In the genomic region with DNA sequence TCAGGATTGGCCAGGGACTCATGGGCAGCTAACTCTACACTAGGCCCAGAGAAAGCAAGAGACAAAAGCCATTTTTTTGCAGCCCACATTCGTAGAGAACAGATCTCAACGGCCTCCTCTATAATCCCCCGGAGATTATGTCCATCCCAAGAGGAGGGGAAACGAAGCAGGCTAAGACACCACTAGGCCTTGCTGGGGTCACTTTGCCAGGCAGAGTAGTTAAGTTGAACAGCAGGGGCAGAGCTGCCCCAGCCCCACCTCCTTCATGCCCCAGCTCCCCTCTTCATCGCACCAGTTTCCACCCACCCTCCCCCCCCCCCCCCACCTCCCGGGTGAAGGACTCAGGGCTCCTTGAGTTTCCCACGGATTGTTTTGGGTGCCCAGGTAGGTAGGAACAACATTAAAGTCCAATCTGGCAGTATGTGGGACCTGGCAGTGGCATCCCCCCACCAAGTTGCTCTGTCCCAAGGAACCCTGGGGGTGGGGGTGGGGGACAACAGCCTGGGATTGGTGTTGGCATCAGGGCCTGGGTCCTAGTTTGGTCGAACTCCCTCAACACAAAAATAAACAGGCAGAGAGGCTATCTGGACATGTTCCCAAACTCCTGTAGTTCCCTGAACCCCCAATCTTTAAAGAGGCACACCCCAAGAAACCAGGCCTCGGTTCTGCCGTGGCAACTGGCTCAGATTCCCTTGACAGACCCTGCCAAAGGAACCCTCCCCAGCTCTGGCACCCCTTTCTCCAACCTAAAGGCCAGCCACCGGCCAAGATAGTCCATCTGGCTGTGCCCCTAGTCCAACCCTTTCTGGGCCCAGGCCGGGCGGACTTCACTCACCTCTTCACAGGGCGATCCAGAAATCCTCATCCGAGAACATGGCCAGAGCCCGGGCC, we compare ENCODE assay signal across 8 mouse cellular contexts. TPM values are rescaled to one million over a fixed set of nuclear protein-coding genes. Genes with fewer than 3 reads are reported as not detected.
DNase-seq lines count a peak whose midpoint lies in the region; ATAC-seq and TF ChIP-seq lines count a peak whose summit lies in the region.
"Had no signal": no experiment of that assay in that cellular context is flagged by ENCODE, and none has a peak within 500 bp of the region (broad histone marks: within the 10 kb centered on the region; RNA-seq: fewer than 3 reads in every experiment).

No protein-coding gene starts in this region.

- WGBS in hindbrain, embryonic 11.5 days = under 1% methylated on average over 15 of the region's 16 CpGs
- WGBS in limb, embryonic 13.5 days = under 1% methylated on average over 15 of the region's 16 CpGs
- WGBS in midbrain, postnatal 0 days = under 1% methylated on average over 16 of the region's 16 CpGs

- DNase-seq in MN1 (ENCODE audit: low spot score) = peak; percentile 63
- peak; percentile 40 for DNase-seq in hindbrain, embryonic 11.5 days (ENCODE audit: low spot score)
- DNase-seq in midbrain, postnatal 0 days (ENCODE audit: low spot score) = peak; percentile 25
- no peak for DNase-seq in c-Kit-positive CD71-positive TER-119-positive erythroid progenitor cells, embryonic 14.5 days (ENCODE audit: low spot score)

- peak; percentile 13; the same call in 1 of the 2 replicates for ATAC-seq in erythroblast, adult 5-6 weeks (replicated peaks; ENCODE audit: low FRiP score, poor library complexity, severe bottlenecking)
- no peak for ATAC-seq in hindbrain, embryonic 11.5 days (ENCODE audit: low FRiP score)
- ATAC-seq in limb, embryonic 13.5 days (ENCODE audit: low FRiP score, low read depth) = no peak
- no peak for ATAC-seq in midbrain, postnatal 0 days (ENCODE audit: low FRiP score)

- H3ac ChIP-seq in C2C12 (ENCODE audit: control insufficient read depth, insufficient read length, low read depth) = peak overlapping the region; percentile 88

- peaks cover 16% of the 10 kb centered on the region for H3K4me1 ChIP-seq in hindbrain, embryonic 11.5 days (replicated peaks; ENCODE audit: control insufficient read depth, insufficient read depth, low read length)
- H3K4me1 ChIP-seq in limb, embryonic 13.5 days = peaks cover 39% of the 10 kb centered on the region
- H3K4me1 ChIP-seq in midbrain, postnatal 0 days (ENCODE audit: insufficient read depth, low read length) = peaks cover 30% of the 10 kb centered on the region

- no peaks in the 10 kb centered on the region for H3K27me3 ChIP-seq in C2C12 (ENCODE audit: control insufficient read depth, insufficient read depth, insufficient read length)
- no peaks in the 10 kb centered on the region for H3K27me3 ChIP-seq in hindbrain, embryonic 11.5 days (ENCODE audit: control insufficient read depth, insufficient read depth, low read length)
- no peaks in the 10 kb centered on the region for H3K27me3 ChIP-seq in limb, embryonic 13.5 days
- no peaks in the 10 kb centered on the region for H3K27me3 ChIP-seq in midbrain, postnatal 0 days (ENCODE audit: insufficient read depth, low read length)

- peak overlapping the region; percentile 99 for H3K4me3 ChIP-seq in C2C12 (ENCODE audit: insufficient read depth, poor library complexity, severe bottlenecking)
- peak overlapping the region; percentile 100 for H3K4me3 ChIP-seq in hindbrain, embryonic 11.5 days (ENCODE audit: low read depth, low read length)
- peak overlapping the region; percentile 98 for H3K4me3 ChIP-seq in limb, embryonic 13.5 days
- H3K4me3 ChIP-seq in midbrain, postnatal 0 days (ENCODE audit: low read depth, low read length) = peak overlapping the region; percentile 99

- peaks cover 60% of the 10 kb centered on the region for H3K79me3 ChIP-seq in C2C12 (ENCODE audit: low read depth)

- H3K36me3 ChIP-seq in C2C12 (ENCODE audit: control insufficient read depth, insufficient read depth) = peaks cover 27% of the 10 kb centered on the region
- H3K36me3 ChIP-seq in hindbrain, embryonic 11.5 days (ENCODE audit: control insufficient read depth, insufficient read depth, low read length) = peaks cover 5% of the 10 kb centered on the region; the same call in 1 of the 2 replicates
- peaks cover 15% of the 10 kb centered on the region for H3K36me3 ChIP-seq in limb, embryonic 13.5 days
- peaks cover 9% of the 10 kb centered on the region for H3K36me3 ChIP-seq in midbrain, postnatal 0 days (ENCODE audit: insufficient read depth, low read length)

- H3K9ac ChIP-seq in hindbrain, embryonic 11.5 days (ENCODE audit: low read depth, low read length) = peak overlapping the region; percentile 99
- H3K9ac ChIP-seq in limb, embryonic 13.5 days = peak overlapping the region; percentile 99
- peak overlapping the region; percentile 98 for H3K9ac ChIP-seq in midbrain, postnatal 0 days (replicated peaks; ENCODE audit: low read length, poor library complexity, severe bottlenecking)

- H3K9me3 ChIP-seq in hindbrain, embryonic 11.5 days (ENCODE audit: control insufficient read depth, low read length) = no peaks in the 10 kb centered on the region
- H3K9me3 ChIP-seq in limb, embryonic 13.5 days = no peaks in the 10 kb centered on the region
- no peaks in the 10 kb centered on the region for H3K9me3 ChIP-seq in midbrain, postnatal 0 days (ENCODE audit: low read length)

- H3K79me2 ChIP-seq in C2C12 (ENCODE audit: control insufficient read depth, insufficient read depth) = peaks cover 73% of the 10 kb centered on the region

- TF ChIP-seq CTCF in C2C12 (IDR thresholded peaks at IDR 0.05; ENCODE audit: control insufficient read depth, insufficient read depth, insufficient read length) = no peak
- no peak for TF ChIP-seq CTCF in midbrain, postnatal 0 days (IDR thresholded peaks at IDR 0.05)

- H3K27ac ChIP-seq in hindbrain, embryonic 11.5 days (ENCODE audit: low read depth, low read length) = peak overlapping the region; percentile 97
- peak overlapping the region; percentile 99; the same call in 1 of the 2 replicates for H3K27ac ChIP-seq in limb, embryonic 13.5 days
- H3K27ac ChIP-seq in midbrain, postnatal 0 days (ENCODE audit: low read depth, low read length) = peak overlapping the region; percentile 99; the same call in 1 of the 2 replicates

- H3K4me2 ChIP-seq in hindbrain, embryonic 11.5 days (replicated peaks; ENCODE audit: low read depth, low read length) = peak overlapping the region; percentile 96
- H3K4me2 ChIP-seq in limb, embryonic 13.5 days (replicated peaks) = peak overlapping the region; percentile 100
- peak overlapping the region; percentile 99 for H3K4me2 ChIP-seq in midbrain, postnatal 0 days (ENCODE audit: low read depth, low read length, poor library complexity, severe bottlenecking)

TF ChIP-seq in C2C12, 6 proteins besides CTCF, POLR2A, EP300 and RAD21 (continues in another document):
- no peak for TF ChIP-seq USF1 (IDR thresholded peaks at IDR 0.05; ENCODE audit: low read depth)
- no peak for TF ChIP-seq CEBPB (IDR thresholded peaks at IDR 0.05; ENCODE audit: low read depth)
- TF ChIP-seq MAX (IDR thresholded peaks at IDR 0.05) = no peak
- no peak for TF ChIP-seq MYOD1 (IDR thresholded peaks at IDR 0.05; ENCODE audit: control insufficient read depth, insufficient read length, low read depth)
- TF ChIP-seq MYOG (IDR thresholded peaks at IDR 0.05; ENCODE audit: control insufficient read depth, extremely low read depth, insufficient read length) = no peak

RNA-seq across cellular contexts. Expression of a gene that starts 0.6 kb away (rescaled TPM):
- polyA plus RNA-seq in C2C12 (2012; fragmentation: generic; extraction: Trizol) = 23.8 TPM
- total RNA-seq in erythroblast, adult 5-6 weeks (2015; ENCODE audit: low replicate concordance) = 23.0 and 28.1 TPM in 2 replicates
- 27.9 and 31.8 TPM in 2 replicates for total RNA-seq in erythroblast, adult 5-6 weeks (2017; ENCODE audit: low replicate concordance)
- 13.7 and 20.5 TPM in 2 replicates for polyA plus RNA-seq in hindbrain, embryonic 11.5 days (2014; fragmentation: Nextera tagmentation; extraction: Ambion mirVana)
- polyA plus RNA-seq in limb, embryonic 13.5 days (2015; fragmentation: Nextera tagmentation; extraction: Ambion mirVana) = 14.7 and 14.9 TPM in 2 replicates
- 32.2 and 32.5 TPM in 2 replicates for total RNA-seq in midbrain, postnatal 0 days (2014; rRNA removed)
- polyA plus RNA-seq in midbrain, postnatal 0 days (2015; fragmentation: Nextera tagmentation; extraction: Ambion mirVana) = 5.6 and 7.7 TPM in 2 replicates

RNA-seq across cellular contexts. Expression of a gene that starts 23.9 kb away (rescaled TPM):
- 9.7 TPM for polyA plus RNA-seq in C2C12 (2012; fragmentation: generic; extraction: Trizol)
- total RNA-seq in erythroblast, adult 5-6 weeks (2015; ENCODE audit: low replicate concordance) = 2.1 TPM in 1 of 2 replicates, not detected in the other
- 0.98 and 1.8 TPM in 2 replicates for total RNA-seq in erythroblast, adult 5-6 weeks (2017; ENCODE audit: low replicate concordance)
- polyA plus RNA-seq in hindbrain, embryonic 11.5 days (2014; fragmentation: Nextera tagmentation; extraction: Ambion mirVana) = 13.4 and 17.8 TPM in 2 replicates
- 18.4 and 20.1 TPM in 2 replicates for polyA plus RNA-seq in limb, embryonic 13.5 days (2015; fragmentation: Nextera tagmentation; extraction: Ambion mirVana)
- 9.4 and 10.1 TPM in 2 replicates for total RNA-seq in midbrain, postnatal 0 days (2014; rRNA removed)
- 30.7 and 31.1 TPM in 2 replicates for polyA plus RNA-seq in midbrain, postnatal 0 days (2015; fragmentation: Nextera tagmentation; extraction: Ambion mirVana)

RNA-seq across cellular contexts. Expression of a gene that starts 27.9 kb away (rescaled TPM):
- 0.16 TPM for polyA plus RNA-seq in C2C12 (2012; fragmentation: generic; extraction: Trizol)
- not detected in 2 replicates for total RNA-seq in erythroblast, adult 5-6 weeks (2015; ENCODE audit: low replicate concordance)
- not detected in 2 replicates for total RNA-seq in erythroblast, adult 5-6 weeks (2017; ENCODE audit: low replicate concordance)
- 0.56 and 0.68 TPM in 2 replicates for polyA plus RNA-seq in hindbrain, embryonic 11.5 days (2014; fragmentation: Nextera tagmentation; extraction: Ambion mirVana)
- polyA plus RNA-seq in limb, embryonic 13.5 days (2015; fragmentation: Nextera tagmentation; extraction: Ambion mirVana) = 0.59 and 0.80 TPM in 2 replicates
- 0.38 and 0.71 TPM in 2 replicates for total RNA-seq in midbrain, postnatal 0 days (2014; rRNA removed)
- 0.18 and 0.22 TPM in 2 replicates for polyA plus RNA-seq in midbrain, postnatal 0 days (2015; fragmentation: Nextera tagmentation; extraction: Ambion mirVana)
- total RNA-seq: common myeloid progenitor, adult 5-6 weeks had no signal

RNA-seq across cellular contexts. Expression of a gene that starts 39.1 kb away (rescaled TPM):
- 132 TPM for polyA plus RNA-seq in C2C12 (2012; fragmentation: generic; extraction: Trizol)
- 20.2 and 21.5 TPM in 2 replicates for total RNA-seq in erythroblast, adult 5-6 weeks (2015; ENCODE audit: low replicate concordance)
- total RNA-seq in erythroblast, adult 5-6 weeks (2017; ENCODE audit: low replicate concordance) = 35.1 and 37.9 TPM in 2 replicates
- 65.9 and 70.6 TPM in 2 replicates for polyA plus RNA-seq in hindbrain, embryonic 11.5 days (2014; fragmentation: Nextera tagmentation; extraction: Ambion mirVana)
- 93.4 and 94.5 TPM in 2 replicates for polyA plus RNA-seq in limb, embryonic 13.5 days (2015; fragmentation: Nextera tagmentation; extraction: Ambion mirVana)
- 45.1 and 50.6 TPM in 2 replicates for total RNA-seq in midbrain, postnatal 0 days (2014; rRNA removed)
- polyA plus RNA-seq in midbrain, postnatal 0 days (2015; fragmentation: Nextera tagmentation; extraction: Ambion mirVana) = 50.6 and 57.4 TPM in 2 replicates

RNA-seq across cellular contexts. Expression of a gene that starts 47.6 kb away (rescaled TPM):
- polyA plus RNA-seq in C2C12 (2012; fragmentation: generic; extraction: Trizol) = 18.0 TPM
- total RNA-seq in erythroblast, adult 5-6 weeks (2015; ENCODE audit: low replicate concordance) = 2.3 and 3.3 TPM in 2 replicates
- 10.6 and 12.8 TPM in 2 replicates for total RNA-seq in erythroblast, adult 5-6 weeks (2017; ENCODE audit: low replicate concordance)
- polyA plus RNA-seq in hindbrain, embryonic 11.5 days (2014; fragmentation: Nextera tagmentation; extraction: Ambion mirVana) = 9.4 and 13.4 TPM in 2 replicates
- polyA plus RNA-seq in limb, embryonic 13.5 days (2015; fragmentation: Nextera tagmentation; extraction: Ambion mirVana) = 22.5 and 26.1 TPM in 2 replicates
- 46.0 and 56.9 TPM in 2 replicates for total RNA-seq in midbrain, postnatal 0 days (2014; rRNA removed)
- polyA plus RNA-seq in midbrain, postnatal 0 days (2015; fragmentation: Nextera tagmentation; extraction: Ambion mirVana) = 19.6 and 21.7 TPM in 2 replicates
